Comparison of ENCODE assay signal across 9 mouse cellular contexts in genomic region chr15:24566981-24567380, GRCm38 (mm10).
DNase-seq lines count a peak whose midpoint lies in the region; ATAC-seq and TF ChIP-seq lines count a peak whose summit lies in the region.
"Had no signal": no experiment of that assay in that cellular context is flagged by ENCODE, and none has a peak within 500 bp of the region (broad histone marks: within the 10 kb centered on the region; RNA-seq: fewer than 3 reads in every experiment).

No protein-coding gene starts in this region.

- ATAC-seq in hindbrain, embryonic 15.5 days (ENCODE audit: low FRiP score, low read depth) = peak; percentile 90
- peak; percentile 85 for ATAC-seq in midbrain, embryonic 14.5 days (ENCODE audit: low FRiP score, low TSS enrichment)
- ATAC-seq in inflammation-experienced regulatory T-cells, adult 6 months = no peak
- no peak for ATAC-seq in intestine, postnatal 0 days

- peaks cover 5% of the 10 kb centered on the region; the same call in 1 of the 2 replicates for H3K4me1 ChIP-seq in hindbrain, embryonic 15.5 days (replicated peaks)
- peaks cover 7% of the 10 kb centered on the region; the same call in 1 of the 2 replicates for H3K4me1 ChIP-seq in midbrain, embryonic 14.5 days (ENCODE audit: control insufficient read depth, insufficient read depth, low read length)
- no peaks in the 10 kb centered on the region for H3K4me1 ChIP-seq in intestine, postnatal 0 days (replicated peaks; ENCODE audit: control insufficient read depth, insufficient read depth, low read length)

- intact Hi-C loops in gastrocnemius, adult 2 months (cut with DNase I) = no loop called here

- H3K9me3 ChIP-seq in hindbrain, embryonic 15.5 days = no peaks in the 10 kb centered on the region
- H3K9me3 ChIP-seq in midbrain, embryonic 14.5 days (ENCODE audit: control insufficient read depth, low read length) = no peaks in the 10 kb centered on the region
- H3K9me3 ChIP-seq in intestine, postnatal 0 days (ENCODE audit: control insufficient read depth) = no peaks in the 10 kb centered on the region

- H3K9ac ChIP-seq in hindbrain, embryonic 15.5 days = no peak overlapping the region
- H3K9ac ChIP-seq in midbrain, embryonic 14.5 days (replicated peaks; ENCODE audit: low read length) = no peak overlapping the region
- no peak overlapping the region for H3K9ac ChIP-seq in intestine, postnatal 0 days (ENCODE audit: low read depth, low read length)

- H3K4me2 ChIP-seq in hindbrain, embryonic 15.5 days = no peak overlapping the region
- H3K4me2 ChIP-seq in midbrain, embryonic 14.5 days (ENCODE audit: low read length) = no peak overlapping the region
- no peak overlapping the region for H3K4me2 ChIP-seq in intestine, postnatal 0 days (replicated peaks; ENCODE audit: low read depth)

- no peaks in the 10 kb centered on the region for H3K36me3 ChIP-seq in hindbrain, embryonic 15.5 days
- H3K36me3 ChIP-seq in midbrain, embryonic 14.5 days (ENCODE audit: control insufficient read depth, insufficient read depth, low read length) = no peaks in the 10 kb centered on the region
- H3K36me3 ChIP-seq in intestine, postnatal 0 days (ENCODE audit: control insufficient read depth, insufficient read depth) = no peaks in the 10 kb centered on the region

- WGBS in hindbrain, embryonic 15.5 days = 3% methylated on average over 3 of the region's 3 CpGs
- WGBS in midbrain, embryonic 14.5 days = 6% methylated on average over 3 of the region's 3 CpGs
- WGBS in intestine, postnatal 0 days = 70% methylated on average over 3 of the region's 3 CpGs

- peak; percentile 12 for DNase-seq in right cerebral cortex, adult 18-20 months
- no peak for DNase-seq in right cerebral cortex, postnatal 14 days
- peak; percentile 82 for DNase-seq in midbrain, embryonic 14.5 days
- DNase-seq in gastrocnemius, adult 2 months = no peak
- no peak for DNase-seq in adrenal gland, postnatal 4 days (ENCODE audit: low spot score in 2 of 2)
- DNase-seq: kidney, adult 18-20 months had no signal

- TF ChIP-seq CTCF in gastrocnemius, adult 2 months (IDR thresholded peaks at IDR 0.05) = no peak
- no peak for TF ChIP-seq CTCF in intestine, postnatal 0 days (IDR thresholded peaks at IDR 0.05; ENCODE audit: low read depth)

- H3K4me3 ChIP-seq in hindbrain, embryonic 15.5 days = no peak overlapping the region
- H3K4me3 ChIP-seq in midbrain, embryonic 14.5 days (replicated peaks; ENCODE audit: low read depth, low read length) = no peak overlapping the region
- no peak overlapping the region for H3K4me3 ChIP-seq in gastrocnemius, adult 2 months
- no peak overlapping the region for H3K4me3 ChIP-seq in intestine, postnatal 0 days (ENCODE audit: low read depth, low read length)

- no peak overlapping the region for H3K27ac ChIP-seq in hindbrain, embryonic 15.5 days (replicated peaks)
- H3K27ac ChIP-seq in midbrain, embryonic 14.5 days (replicated peaks; ENCODE audit: low read depth, low read length) = peak overlapping the region; percentile 61
- no peak overlapping the region for H3K27ac ChIP-seq in gastrocnemius, adult 2 months
- H3K27ac ChIP-seq in intestine, postnatal 0 days (ENCODE audit: low read depth, low read length) = no peak overlapping the region

- no peaks in the 10 kb centered on the region for H3K27me3 ChIP-seq in hindbrain, embryonic 15.5 days
- no peaks in the 10 kb centered on the region for H3K27me3 ChIP-seq in midbrain, embryonic 14.5 days (ENCODE audit: control insufficient read depth, insufficient read depth, low read length)
- no peaks in the 10 kb centered on the region for H3K27me3 ChIP-seq in intestine, postnatal 0 days (replicated peaks; ENCODE audit: control insufficient read depth, insufficient read depth, low read length)

Comparison
In these comparisons a context has a peak if more than half of its experiments do, and no peak if none do; other contexts are left out.
1. DNase-seq: peak in right cerebral cortex, adult 18-20 months (single experiment) and midbrain, embryonic 14.5 days (single experiment); none in right cerebral cortex, postnatal 14 days (single experiment), gastrocnemius, adult 2 months (single experiment) and adrenal gland, postnatal 4 days (0 of 2).
2. ATAC-seq: peak in hindbrain, embryonic 15.5 days (single experiment) and midbrain, embryonic 14.5 days (single experiment); none in inflammation-experienced regulatory T-cells, adult 6 months (single experiment) and intestine, postnatal 0 days (single experiment).